Mouse (Mus musculus) E14TG2a.4 (cell line): ENCODE data around the gene Cdh13.

Experiments
- H3K27me3 ChIP-seq: 2 replicates; pipeline ENCODE4 v1.6.1; 2014; ENCODE audit warnings: low read length, control low read depth; ENCODE audit not compliant: insufficient read depth
- H3K36me3 ChIP-seq: 2 replicates; pipeline ENCODE4 v1.6.1; 2014; ENCODE audit warnings: low read length, control low read depth; ENCODE audit not compliant: insufficient read depth
- H3K4me1 ChIP-seq: replicated peaks from 2 replicates; pipeline ENCODE4 v1.6.1; 2014; ENCODE audit warnings: low read depth, low read length, control low read depth
- H3K4me3 ChIP-seq: replicated peaks from 2 replicates; pipeline ENCODE4 v1.5.1; 2014; ENCODE audit warnings: mild to moderate bottlenecking, low read length
- H3K9me3 ChIP-seq: 2 replicates; pipeline ENCODE4 v1.6.1; 2014; ENCODE audit warnings: low read length, control low read depth
- CTCF ChIP-seq: conservative IDR thresholded peaks from 2 replicates; pipeline ENCODE4 v1.5.1; 2014; ENCODE audit warnings: low read length
- NANOG ChIP-seq: IDR thresholded peaks from 2 replicates; pipeline ENCODE4 v1.6.1; 2014; ENCODE audit warnings: borderline replicate concordance, low read length, mixed read lengths
- POU5F1 ChIP-seq: IDR thresholded peaks from 2 replicates; pipeline ENCODE4 v1.6.1; 2014; ENCODE audit warnings: low read length, borderline replicate concordance

Cdh13 gene

DNA sequence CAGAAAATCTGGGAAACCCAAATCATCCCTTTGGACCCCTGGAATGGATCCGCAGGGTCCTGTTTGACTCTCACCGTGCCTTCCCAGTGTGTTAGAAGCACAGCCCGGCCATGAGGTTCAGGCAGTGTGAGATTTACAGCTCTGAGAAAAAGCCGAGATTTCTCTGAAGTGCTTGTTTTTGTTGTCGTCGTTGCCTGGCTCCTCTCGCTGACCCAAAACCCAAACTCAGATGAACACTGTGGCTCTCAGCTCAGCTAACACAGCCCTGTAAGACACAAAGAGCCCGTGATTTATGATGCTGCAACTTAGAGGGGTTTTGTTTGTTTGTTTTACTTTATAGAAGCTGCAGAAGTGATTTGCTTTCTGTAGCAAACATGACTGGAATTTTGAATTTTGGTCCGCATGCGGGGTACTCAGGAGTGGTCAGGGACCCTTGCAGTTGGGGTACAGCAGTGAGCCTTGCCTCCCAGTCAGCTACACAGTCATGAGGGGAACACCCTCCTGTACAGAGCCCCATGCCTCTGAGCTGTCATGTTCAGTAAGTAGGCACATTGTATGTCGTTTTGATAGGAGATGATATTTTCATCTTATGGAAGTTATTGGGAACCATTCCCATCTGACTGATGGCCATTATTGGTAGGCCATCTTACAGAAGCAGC is 169.0 kb downstream of the Cdh13 start:
- no peak for TF ChIP-seq CTCF
- no peak for TF ChIP-seq POU5F1
- no peak for TF ChIP-seq NANOG
- H3K9me3 ChIP-seq, result no peaks in the 10 kb centered on the region
- H3K27me3 ChIP-seq, result no peaks in the 10 kb centered on the region

DNA sequence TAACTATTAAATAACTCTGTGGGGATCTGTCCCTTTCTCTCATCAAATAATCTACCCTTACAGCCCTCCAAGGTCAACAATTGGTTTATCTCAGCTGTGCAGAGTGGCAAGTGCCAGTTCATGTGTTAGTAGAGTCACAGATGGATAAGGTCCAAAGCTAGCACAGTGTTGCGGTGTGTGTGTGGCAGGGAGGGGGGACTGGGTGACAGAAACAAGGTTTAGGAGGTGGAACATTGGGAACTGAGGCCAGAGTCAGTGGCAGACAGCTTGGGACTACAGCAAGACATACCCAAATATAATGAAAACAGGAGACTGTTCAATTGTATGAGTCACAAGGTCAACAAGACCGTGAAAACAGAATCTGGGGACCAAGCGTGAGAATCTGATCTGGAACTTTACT is 171.7 kb downstream of the Cdh13 start:
- TF ChIP-seq CTCF, result no peak
- Histone ChIP-seq H3K36me3 (no peaks in the 10 kb centered on the region), H3K4me3 (no peak overlapping the region), H3K9me3 (peaks cover 2% of the 10 kb centered on the region), H3K27me3 (no peaks in the 10 kb centered on the region), H3K4me1 (no peaks in the 10 kb centered on the region)

More for the DNA sequence above, 169.0 kb downstream of the Cdh13 start:
- H3K4me1 ChIP-seq, result no peaks in the 10 kb centered on the region
- no peak overlapping the region for H3K4me3 ChIP-seq
- H3K36me3 ChIP-seq, result no peaks in the 10 kb centered on the region

GRCm38 (mm10) chr8:118465330-118465948 is 181.9 kb downstream of the Cdh13 start:
- no peak overlapping the region for H3K4me3 ChIP-seq
- H3K9me3 ChIP-seq, result peaks cover 31% of the 10 kb centered on the region
- no peaks in the 10 kb centered on the region for H3K27me3 ChIP-seq
- no peaks in the 10 kb centered on the region for H3K36me3 ChIP-seq
- TF ChIP-seq NANOG (no peak), POU5F1 (no peak), CTCF (no peak)
- H3K4me1 ChIP-seq, result no peaks in the 10 kb centered on the region

DNA sequence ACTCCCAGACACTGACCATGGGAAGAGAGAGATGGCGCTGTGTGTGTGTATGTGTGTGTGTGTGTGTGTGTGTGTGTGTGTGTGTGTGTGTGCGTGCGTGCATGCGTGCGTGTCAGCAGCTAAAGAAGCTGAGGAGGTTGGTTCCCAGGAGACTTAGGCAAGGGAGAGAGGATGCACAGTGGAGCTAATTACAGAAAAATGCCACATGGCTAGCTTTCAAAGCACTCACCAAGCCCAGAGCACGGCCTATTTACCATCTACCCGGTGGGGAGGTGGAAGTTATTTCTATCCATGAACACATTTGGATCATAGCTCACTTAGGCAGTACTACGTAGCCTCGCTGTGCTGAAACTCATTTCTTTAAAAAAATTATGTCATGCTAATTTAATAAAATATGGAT is 194.1 kb downstream of the Cdh13 start:
- Histone ChIP-seq H3K36me3 (no peaks in the 10 kb centered on the region), H3K4me3 (no peak overlapping the region), H3K4me1 (no peaks in the 10 kb centered on the region), H3K9me3 (peaks cover 23% of the 10 kb centered on the region), H3K27me3 (no peaks in the 10 kb centered on the region)
- no peak for TF ChIP-seq POU5F1
- TF ChIP-seq CTCF, result no peak
- no peak for TF ChIP-seq NANOG

GRCm38 (mm10) chr8:118488735-118489134 is 205.2 kb downstream of the Cdh13 start:
- no peak for TF ChIP-seq POU5F1
- no peak for TF ChIP-seq NANOG
- no peak for TF ChIP-seq CTCF
- Histone ChIP-seq H3K4me3 (no peak overlapping the region), H3K27me3 (no peaks in the 10 kb centered on the region), H3K4me1 (peaks cover 10% of the 10 kb centered on the region), H3K9me3 (peaks cover 8% of the 10 kb centered on the region; the same call in 1 of the 2 replicates), H3K36me3 (no peaks in the 10 kb centered on the region)

GRCm38 (mm10) chr8:118502509-118502908 is 219.0 kb downstream of the Cdh13 start:
- Histone ChIP-seq H3K9me3 (no peaks in the 10 kb centered on the region), H3K36me3 (no peaks in the 10 kb centered on the region), H3K4me1 (peaks cover 11% of the 10 kb centered on the region), H3K27me3 (no peaks in the 10 kb centered on the region; the same call in 1 of the 2 replicates), H3K4me3 (no peak overlapping the region)
- no peak for TF ChIP-seq CTCF
- no peak for TF ChIP-seq POU5F1

- TF ChIP-seq CTCF, result no peak
- no peak for TF ChIP-seq NANOG
- Histone ChIP-seq H3K36me3 (no peaks in the 10 kb centered on the region), H3K9me3 (0 out of 2 replicates have a peak, but pooled peaks cover 5% of the 10 kb centered on the region), H3K4me3 (no peak overlapping the region), H3K27me3 (no peaks in the 10 kb centered on the region), H3K4me1 (peaks cover 9% of the 10 kb centered on the region)
These were observed 225.9 kb downstream of the Cdh13 start for GRCm38 (mm10) chr8:118509426-118509825.

DNA sequence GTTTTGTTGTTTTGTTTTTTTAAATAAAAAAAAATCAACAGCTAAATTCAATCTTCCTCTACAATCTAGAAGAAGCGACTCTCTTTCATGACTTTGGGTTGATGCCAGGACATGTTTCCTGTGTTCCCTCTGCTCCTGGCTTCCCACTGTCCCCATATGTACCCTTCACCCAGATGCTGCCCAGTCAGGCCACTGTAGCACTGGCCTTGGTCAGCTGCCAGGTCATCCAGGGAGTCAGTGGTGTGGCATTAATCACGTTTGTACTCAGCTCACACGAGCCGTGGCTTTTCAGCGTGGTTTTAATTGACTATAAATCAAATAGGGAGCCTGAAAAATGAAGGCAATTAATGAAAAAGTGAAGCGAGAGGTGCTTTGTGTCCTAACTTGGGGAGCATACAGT is 229.7 kb downstream of the Cdh13 start:
- Histone ChIP-seq H3K9me3 (0 out of 2 replicates have a peak, but pooled peaks cover 10% of the 10 kb centered on the region), H3K4me1 (peaks cover 28% of the 10 kb centered on the region), H3K27me3 (no peaks in the 10 kb centered on the region), H3K36me3 (no peaks in the 10 kb centered on the region), H3K4me3 (no peak overlapping the region)
- TF ChIP-seq CTCF, result no peak
- no peak for TF ChIP-seq POU5F1
- TF ChIP-seq NANOG, result no peak

- H3K4me1 ChIP-seq, result peaks cover 35% of the 10 kb centered on the region
- TF ChIP-seq POU5F1, result no peak
- TF ChIP-seq NANOG, result no peak
- no peak for TF ChIP-seq CTCF
- no peaks in the 10 kb centered on the region for H3K36me3 ChIP-seq
- 0 out of 2 replicates have a peak, but pooled peaks cover 10% of the 10 kb centered on the region for H3K9me3 ChIP-seq
- no peaks in the 10 kb centered on the region for H3K27me3 ChIP-seq
- no peak overlapping the region for H3K4me3 ChIP-seq
These were observed 232.1 kb downstream of the Cdh13 start for GRCm38 (mm10) chr8:118515616-118516015.
